Mouse (Mus musculus): ENCODE measurements at regions not wholly inside any gene's neighbourhood (a gene's known extent, or its start where the extent isn't known, plus 50 kb on each side); places are given as distances from the start of the nearest gene placed in this dataset.

- Histone ChIP-seq H3K4me1 (replicated peaks) (no peaks in the 10 kb centered on the region), H3K27me3 (no peaks in the 10 kb centered on the region), H3K4me3 (no peak overlapping the region), H3K9ac (no peak overlapping the region), H3K36me3 (no peaks in the 10 kb centered on the region), H3K4me2 (no peak overlapping the region), H3K9me3 (replicated peaks) (no peaks in the 10 kb centered on the region), H3K27ac (no peak overlapping the region)
- ATAC-seq (replicated peaks; ENCODE audit: insufficient number of reproducible peaks, insufficient read depth, low FRiP score, low read depth) = no peak
Observed at GRCm38 (mm10) chr2:50440333-50440732, 143.7 kb upstream of the Mmadhc start.

- 75% methylated on average over 4 of the region's 4 CpGs for WGBS
- H3K27me3 ChIP-seq = no peaks in the 10 kb centered on the region
- H3K4me1 ChIP-seq (replicated peaks) = no peaks in the 10 kb centered on the region
- H3K4me3 ChIP-seq = no peak overlapping the region
- no peak for ATAC-seq (replicated peaks; ENCODE audit: insufficient number of reproducible peaks, insufficient read depth, low FRiP score, low read depth)
- no peaks in the 10 kb centered on the region for H3K9me3 ChIP-seq (replicated peaks)
- no peaks in the 10 kb centered on the region for H3K36me3 ChIP-seq
- H3K4me2 ChIP-seq = no peak overlapping the region
- no peak overlapping the region for H3K9ac ChIP-seq
- H3K27ac ChIP-seq = no peak overlapping the region
Observed at GRCm38 (mm10) chr2:50433166-50433565, 136.6 kb upstream of the Mmadhc start.

DNA sequence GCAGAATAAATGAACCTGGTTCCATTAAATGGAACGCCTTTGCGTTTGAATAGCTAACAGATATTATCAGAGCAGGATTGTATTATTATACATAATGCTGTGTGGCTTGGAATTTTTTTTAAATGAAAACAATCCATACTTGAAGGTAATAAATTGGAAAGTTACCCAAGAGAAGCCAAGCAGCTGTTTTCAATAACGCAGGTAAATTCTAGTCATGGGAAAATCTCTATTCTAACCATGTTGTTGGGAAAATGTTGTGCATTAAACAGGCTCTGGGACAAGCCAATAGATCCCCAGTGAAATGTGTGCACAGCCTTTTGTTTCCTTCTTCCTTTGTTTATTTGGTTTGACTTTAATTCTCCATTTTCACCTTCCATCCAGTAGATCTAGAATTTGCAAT lies 128.6 kb upstream of the Mmadhc start:
- Histone ChIP-seq H3K4me3 (no peak overlapping the region), H3K36me3 (no peaks in the 10 kb centered on the region), H3K9me3 (replicated peaks) (no peaks in the 10 kb centered on the region), H3K9ac (no peak overlapping the region), H3K27me3 (no peaks in the 10 kb centered on the region), H3K4me1 (replicated peaks) (no peaks in the 10 kb centered on the region), H3K4me2 (no peak overlapping the region), H3K27ac (no peak overlapping the region)
- ATAC-seq (replicated peaks; ENCODE audit: insufficient number of reproducible peaks, insufficient read depth, low FRiP score, low read depth) = no peak
- 90% methylated on average over 3 of the region's 3 CpGs for WGBS

DNA sequence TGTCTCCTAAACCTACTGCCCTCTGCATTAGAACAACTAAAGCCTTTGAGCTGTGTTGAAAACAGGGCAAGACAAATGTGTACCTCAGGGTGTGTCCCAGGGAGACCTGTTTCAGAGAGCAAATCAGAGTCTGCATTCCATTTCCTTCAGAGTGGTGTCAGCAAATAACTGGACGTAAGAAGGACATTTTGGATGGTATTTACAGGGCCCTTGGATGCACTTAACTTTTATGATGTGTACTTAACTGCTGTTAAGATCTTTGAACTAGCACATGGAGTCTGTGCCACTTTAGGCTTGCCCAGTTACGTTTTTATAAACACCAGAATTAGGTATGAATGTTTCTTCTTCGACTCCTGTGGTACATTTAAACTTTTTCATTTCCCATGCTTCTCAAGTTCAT lies 123.0 kb upstream of the Mmadhc start:
- no peak overlapping the region for H3K4me2 ChIP-seq
- no peak overlapping the region for H3K27ac ChIP-seq
- WGBS = 55% methylated on average over 3 of the region's 3 CpGs
- no peak overlapping the region for H3K9ac ChIP-seq
- H3K36me3 ChIP-seq = no peaks in the 10 kb centered on the region
- H3K9me3 ChIP-seq (replicated peaks) = no peaks in the 10 kb centered on the region
- no peak for ATAC-seq (replicated peaks; ENCODE audit: insufficient number of reproducible peaks, insufficient read depth, low FRiP score, low read depth)
- H3K4me3 ChIP-seq = no peak overlapping the region
- no peaks in the 10 kb centered on the region for H3K27me3 ChIP-seq
- no peaks in the 10 kb centered on the region for H3K4me1 ChIP-seq (replicated peaks)

GRCm38 (mm10) chr2:50417643-50418042 lies 121.0 kb upstream of the Mmadhc start:
- Histone ChIP-seq H3K4me1 (replicated peaks) (no peaks in the 10 kb centered on the region), H3K9me3 (replicated peaks) (no peaks in the 10 kb centered on the region), H3K9ac (no peak overlapping the region), H3K4me2 (no peak overlapping the region), H3K36me3 (no peaks in the 10 kb centered on the region), H3K27ac (no peak overlapping the region), H3K27me3 (no peaks in the 10 kb centered on the region), H3K4me3 (no peak overlapping the region)
- WGBS = 71% methylated on average over 5 of the region's 5 CpGs
- no peak for ATAC-seq (replicated peaks; ENCODE audit: insufficient number of reproducible peaks, insufficient read depth, low FRiP score, low read depth)

DNA sequence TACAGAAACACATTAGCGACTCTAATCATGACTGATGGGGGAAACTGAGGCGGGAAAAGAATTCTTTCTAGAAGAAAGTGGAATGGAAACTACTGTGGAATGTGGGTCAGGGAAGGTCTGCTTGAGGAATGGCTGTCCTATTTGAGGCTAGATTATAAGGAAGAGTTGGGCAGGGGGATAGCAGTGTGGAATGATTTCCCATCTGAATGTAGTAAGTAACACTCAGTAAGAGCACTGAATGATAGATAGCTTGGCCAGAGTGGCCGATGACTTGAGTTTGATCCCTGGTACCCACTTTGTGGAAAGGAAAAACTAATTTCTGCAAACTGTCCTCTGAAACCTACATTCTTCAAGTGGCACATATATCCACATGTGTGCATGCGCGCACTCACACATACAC lies 120.5 kb upstream of the Mmadhc start:
- H3K4me2 ChIP-seq = no peak overlapping the region
- H3K4me1 ChIP-seq (replicated peaks) = no peaks in the 10 kb centered on the region
- H3K36me3 ChIP-seq = no peaks in the 10 kb centered on the region
- H3K9me3 ChIP-seq (replicated peaks) = no peaks in the 10 kb centered on the region
- 87% methylated on average over 5 of the region's 5 CpGs for WGBS
- no peak overlapping the region for H3K9ac ChIP-seq
- ATAC-seq (replicated peaks; ENCODE audit: insufficient number of reproducible peaks, insufficient read depth, low FRiP score, low read depth) = no peak
- H3K27me3 ChIP-seq = no peaks in the 10 kb centered on the region
- no peak overlapping the region for H3K4me3 ChIP-seq
- no peak overlapping the region for H3K27ac ChIP-seq

DNA sequence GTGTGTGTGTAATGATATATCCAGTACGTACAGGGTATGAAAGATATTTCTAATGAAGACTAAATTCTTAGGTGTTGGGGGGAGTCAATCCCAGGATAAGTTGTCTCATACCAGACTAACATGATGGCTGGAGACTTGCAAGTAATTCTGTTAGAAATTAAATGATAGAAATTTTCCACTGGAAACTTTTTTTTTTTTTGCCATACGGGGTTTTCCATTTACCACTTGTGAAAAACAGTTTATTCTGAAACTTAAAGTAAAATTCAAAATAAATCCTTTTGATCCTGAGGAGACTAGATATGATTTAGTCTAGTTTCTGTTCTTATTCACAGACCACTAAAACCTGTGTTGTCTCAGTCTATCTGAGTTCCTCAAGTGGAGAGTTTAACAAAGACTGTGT lies 119.5 kb upstream of the Mmadhc start:
- WGBS = 91% methylated on average over 2 of the region's 2 CpGs

GRCm38 (mm10) chr2:50405932-50406331 lies 109.3 kb upstream of the Mmadhc start:
- Histone ChIP-seq H3K27ac (no peak overlapping the region), H3K4me3 (no peak overlapping the region), H3K4me2 (no peak overlapping the region), H3K27me3 (no peaks in the 10 kb centered on the region), H3K9me3 (replicated peaks) (no peaks in the 10 kb centered on the region), H3K36me3 (no peaks in the 10 kb centered on the region), H3K9ac (no peak overlapping the region), H3K4me1 (replicated peaks) (no peaks in the 10 kb centered on the region)
- 59% methylated on average over 4 of the region's 4 CpGs for WGBS
- no peak for ATAC-seq (replicated peaks; ENCODE audit: insufficient number of reproducible peaks, insufficient read depth, low FRiP score, low read depth)

More for the DNA sequence above, 119.5 kb upstream of the Mmadhc start:
- Histone ChIP-seq H3K36me3 (no peaks in the 10 kb centered on the region), H3K4me3 (no peak overlapping the region), H3K27me3 (no peaks in the 10 kb centered on the region), H3K9ac (no peak overlapping the region), H3K27ac (no peak overlapping the region), H3K9me3 (replicated peaks) (no peaks in the 10 kb centered on the region), H3K4me2 (no peak overlapping the region), H3K4me1 (replicated peaks) (no peaks in the 10 kb centered on the region)
- no peak for ATAC-seq (replicated peaks; ENCODE audit: insufficient number of reproducible peaks, insufficient read depth, low FRiP score, low read depth)

DNA sequence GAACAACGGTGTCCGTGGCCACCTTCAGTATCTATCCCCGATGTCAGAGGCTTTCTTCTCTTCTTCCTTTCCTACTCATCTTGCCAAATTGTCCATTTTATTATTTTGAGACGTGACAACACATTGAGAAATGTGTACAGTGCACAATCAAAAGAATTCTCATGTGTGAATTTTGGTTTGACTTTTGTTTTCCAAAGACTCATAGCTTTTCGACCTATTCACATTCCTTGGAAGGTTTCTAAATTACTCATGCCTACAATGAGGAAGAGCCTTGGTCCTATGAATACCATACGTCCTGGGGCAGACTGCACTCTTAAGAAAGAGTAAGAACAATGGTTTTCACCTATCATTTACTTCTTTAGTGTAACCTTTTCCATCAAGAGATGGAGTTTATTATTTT lies 106.5 kb upstream of the Mmadhc start:
- Histone ChIP-seq H3K36me3 (no peaks in the 10 kb centered on the region), H3K4me3 (no peak overlapping the region), H3K27me3 (no peaks in the 10 kb centered on the region), H3K9me3 (replicated peaks) (no peaks in the 10 kb centered on the region), H3K4me1 (replicated peaks) (no peaks in the 10 kb centered on the region), H3K9ac (no peak overlapping the region), H3K27ac (no peak overlapping the region), H3K4me2 (no peak overlapping the region)
- 76% methylated on average over 6 of the region's 6 CpGs for WGBS
- no peak for ATAC-seq (replicated peaks; ENCODE audit: insufficient number of reproducible peaks, insufficient read depth, low FRiP score, low read depth)

- no peaks in the 10 kb centered on the region for H3K27me3 ChIP-seq
- H3K9ac ChIP-seq = no peak overlapping the region
- WGBS = 56% methylated on average over 5 of the region's 5 CpGs
- no peak overlapping the region for H3K27ac ChIP-seq
- no peak overlapping the region for H3K4me3 ChIP-seq
- no peaks in the 10 kb centered on the region for H3K4me1 ChIP-seq (replicated peaks)
- no peak for ATAC-seq (replicated peaks; ENCODE audit: insufficient number of reproducible peaks, insufficient read depth, low FRiP score, low read depth)
- no peaks in the 10 kb centered on the region for H3K36me3 ChIP-seq
- H3K4me2 ChIP-seq = no peak overlapping the region
- no peaks in the 10 kb centered on the region for H3K9me3 ChIP-seq (replicated peaks)
Observed at GRCm38 (mm10) chr2:50398576-50398975, 102.0 kb upstream of the Mmadhc start.

DNA sequence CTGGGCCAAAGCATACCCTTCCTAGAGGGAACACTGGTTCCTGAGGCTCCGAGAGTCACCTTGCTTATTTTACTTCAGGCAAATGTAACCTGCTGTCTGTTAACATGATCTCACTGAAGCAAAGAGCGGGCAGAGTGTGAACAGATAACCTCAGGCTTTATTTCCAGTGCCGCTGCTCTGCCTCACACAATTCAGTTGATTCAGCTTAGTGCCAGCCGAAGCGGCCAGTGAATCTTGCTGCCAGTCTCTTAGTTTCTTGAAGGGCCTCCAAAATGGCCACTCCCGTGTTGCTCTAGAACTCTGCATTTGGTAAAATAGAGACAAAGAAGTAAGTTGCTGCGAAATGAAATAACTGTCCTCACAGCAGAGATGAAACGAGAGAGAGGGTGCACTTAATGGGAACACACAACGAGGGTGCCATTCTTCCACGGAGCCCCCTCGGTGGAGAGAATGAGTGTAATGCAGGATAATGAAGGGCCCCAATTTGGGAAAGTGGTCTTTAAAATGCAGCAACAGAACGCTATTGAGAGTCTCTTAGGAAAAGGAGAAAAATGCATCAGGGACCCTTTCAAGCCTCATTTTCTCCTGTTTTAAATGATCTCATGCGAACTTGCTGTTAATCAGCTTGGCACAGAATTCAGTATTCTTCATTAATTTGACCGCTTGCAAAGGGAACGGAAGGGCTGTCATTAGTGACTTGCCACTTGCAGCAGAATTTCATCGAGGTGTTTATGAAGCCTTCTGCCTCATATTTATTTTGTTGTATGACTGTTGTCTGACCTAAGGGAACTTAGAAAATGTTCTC lies 81.2 kb upstream of the Mmadhc start:
- Histone ChIP-seq H3K4me2 (no peak overlapping the region), H3K9ac (no peak overlapping the region), H3K27ac (no peak overlapping the region), H3K4me1 (replicated peaks) (no peaks in the 10 kb centered on the region; the same call in 1 of the 2 replicates), H3K9me3 (replicated peaks) (no peaks in the 10 kb centered on the region), H3K36me3 (no peaks in the 10 kb centered on the region), H3K4me3 (no peak overlapping the region), H3K27me3 (no peaks in the 10 kb centered on the region)
- ATAC-seq (replicated peaks; ENCODE audit: insufficient number of reproducible peaks, insufficient read depth, low FRiP score, low read depth) = no peak
- WGBS = 75% methylated on average over 16 of the region's 16 CpGs

GRCm38 (mm10) chr2:50373626-50374025 lies 77.0 kb upstream of the Mmadhc start:
- H3K4me1 ChIP-seq (replicated peaks) = no peaks in the 10 kb centered on the region; the same call in 1 of the 2 replicates
- H3K27ac ChIP-seq = no peak overlapping the region
- H3K36me3 ChIP-seq = no peaks in the 10 kb centered on the region
- WGBS = 25% methylated on average over 2 of the region's 2 CpGs
- no peaks in the 10 kb centered on the region for H3K9me3 ChIP-seq (replicated peaks)
- H3K9ac ChIP-seq = no peak overlapping the region
- ATAC-seq (replicated peaks; ENCODE audit: insufficient number of reproducible peaks, insufficient read depth, low FRiP score, low read depth) = no peak
- no peak overlapping the region for H3K4me2 ChIP-seq
- H3K27me3 ChIP-seq = no peaks in the 10 kb centered on the region
- H3K4me3 ChIP-seq = no peak overlapping the region

Data from heart, embryonic 15.5 days (tissue).